Mouse (Mus musculus): Measurements from ENCODE around the gene Adcy5. TPM values are rescaled to one million over a fixed set of nuclear protein-coding genes. Genes with fewer than 3 reads are reported as not detected.

The Adcy5 gene
- total RNA-seq, 2 experiments from 2014 or later = 74.6 to 75.2 TPM

GRCm38 (mm10) chr16:35270945-35271344 lies 116.3 kb downstream of the Adcy5 start:
- DNase-seq = no peak

- no peak for DNase-seq
Observed at GRCm38 (mm10) chr16:35271572-35271971, 116.9 kb downstream of the Adcy5 start.

- no peak for DNase-seq
Observed at GRCm38 (mm10) chr16:35272417-35272816, 117.7 kb downstream of the Adcy5 start.

- DNase-seq = no peak
Observed at GRCm38 (mm10) chr16:35278166-35278565, 123.5 kb downstream of the Adcy5 start.

GRCm38 (mm10) chr16:35282456-35282855 lies 127.8 kb downstream of the Adcy5 start:
- no peak for DNase-seq

DNA sequence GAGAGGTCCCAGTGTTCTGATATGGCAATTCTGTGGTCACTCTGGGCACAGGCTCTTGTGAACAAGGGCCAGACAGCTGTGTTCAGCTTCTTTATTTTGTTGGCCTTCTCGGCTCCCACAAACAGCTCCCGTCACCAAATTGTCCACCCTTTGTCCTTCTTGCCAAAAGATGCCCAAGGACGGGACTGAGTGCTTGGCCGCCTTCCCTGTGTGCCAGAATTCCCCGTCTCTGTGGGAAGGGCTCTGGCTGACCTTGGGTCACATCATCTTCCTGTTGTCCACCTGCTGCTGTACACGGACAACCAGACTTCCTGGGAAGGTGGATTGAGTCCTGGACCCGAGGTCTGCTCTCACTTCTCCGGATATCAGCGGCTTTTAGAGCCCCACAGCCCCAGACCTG lies 131.1 kb downstream of the Adcy5 start:
- no peak for DNase-seq

DNA sequence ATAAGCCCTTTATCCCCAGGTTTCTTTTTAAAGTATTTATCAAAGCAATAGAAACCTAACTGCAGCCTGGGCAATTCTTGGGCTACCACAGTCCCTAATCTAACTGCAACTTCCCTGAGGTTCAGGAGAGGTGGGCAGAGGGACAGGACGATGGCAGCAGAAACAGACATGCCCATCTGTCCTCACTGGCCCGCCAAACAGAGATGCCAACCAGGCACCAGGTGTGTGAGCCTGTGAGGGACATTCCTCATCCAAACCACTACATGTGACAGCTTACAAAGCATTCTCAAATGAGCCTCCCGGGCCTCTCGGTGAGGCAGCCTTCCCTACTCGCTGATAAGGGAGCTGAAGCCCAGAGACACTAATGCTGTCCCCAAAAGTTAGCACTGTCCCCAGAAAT lies 132.6 kb downstream of the Adcy5 start:
- DNase-seq = no peak

DNA sequence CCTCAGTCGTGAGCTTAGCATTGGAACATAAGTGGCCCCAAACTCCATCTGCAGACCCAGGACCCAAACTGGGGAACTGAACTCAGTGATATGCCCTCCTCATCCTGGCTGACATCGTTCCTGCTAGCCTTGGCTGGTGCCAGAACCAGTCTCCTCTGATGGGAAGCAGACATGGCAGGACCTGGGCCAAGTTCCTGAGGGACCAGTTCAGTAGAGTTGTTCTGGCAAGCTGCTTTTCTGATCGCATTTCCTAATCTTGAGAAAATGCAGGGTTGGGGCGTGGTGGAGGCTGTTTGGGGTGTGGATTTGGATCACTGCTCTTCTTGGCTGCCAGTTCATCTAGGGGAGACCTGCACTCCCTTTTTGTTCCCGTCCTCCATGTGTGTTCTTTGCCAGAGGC lies 143.1 kb downstream of the Adcy5 start:
- DNase-seq = no peak

- DNase-seq = no peak
Observed at GRCm38 (mm10) chr16:35300156-35300555, 145.5 kb downstream of the Adcy5 start.

GRCm38 (mm10) chr16:35302441-35303280 lies 148.0 kb downstream of the Adcy5 start:
- no peak for DNase-seq

DNA sequence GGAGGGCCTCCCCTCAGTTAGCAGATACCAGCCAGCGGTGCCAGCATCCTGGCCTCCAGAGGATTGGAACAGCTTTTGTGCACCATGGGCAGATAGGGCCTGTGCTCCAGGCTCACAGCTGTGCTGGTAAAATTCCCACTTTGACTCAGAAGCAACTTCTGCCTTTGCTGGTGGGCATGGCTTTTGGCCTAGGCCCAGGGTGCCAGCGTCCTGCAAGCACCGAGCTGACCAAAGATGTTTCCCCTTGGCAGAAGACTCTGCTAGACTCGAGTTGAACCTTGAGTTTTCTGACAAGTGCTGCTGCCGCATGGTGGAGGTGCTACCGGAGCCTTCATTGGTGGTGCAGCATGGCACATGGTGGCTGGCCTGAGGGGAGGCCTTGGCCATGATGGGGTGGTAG lies 149.0 kb downstream of the Adcy5 start:
- no peak for DNase-seq

DNA sequence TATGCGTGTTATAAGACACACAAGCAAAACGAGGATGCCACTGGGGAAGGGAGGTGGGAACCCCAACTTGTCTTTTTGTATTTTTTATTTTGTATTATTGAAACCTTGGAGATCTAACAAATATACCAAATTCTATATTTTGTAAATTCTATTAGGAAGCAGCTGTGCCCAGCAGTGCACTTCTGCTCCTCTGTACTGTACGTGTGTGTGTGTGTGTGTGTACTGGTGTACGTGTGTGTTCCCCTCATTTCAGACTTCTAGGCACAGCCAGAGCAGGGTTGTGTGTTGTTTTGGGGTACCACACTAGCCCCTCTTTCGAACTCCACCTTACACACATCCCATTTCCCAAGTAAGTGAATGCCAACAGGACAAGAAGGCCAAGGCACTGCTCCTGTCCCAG lies 149.7 kb downstream of the Adcy5 start:
- no peak for DNase-seq

- no peak for DNase-seq
Observed at GRCm38 (mm10) chr16:35305226-35305625, 150.5 kb downstream of the Adcy5 start.

DNA sequence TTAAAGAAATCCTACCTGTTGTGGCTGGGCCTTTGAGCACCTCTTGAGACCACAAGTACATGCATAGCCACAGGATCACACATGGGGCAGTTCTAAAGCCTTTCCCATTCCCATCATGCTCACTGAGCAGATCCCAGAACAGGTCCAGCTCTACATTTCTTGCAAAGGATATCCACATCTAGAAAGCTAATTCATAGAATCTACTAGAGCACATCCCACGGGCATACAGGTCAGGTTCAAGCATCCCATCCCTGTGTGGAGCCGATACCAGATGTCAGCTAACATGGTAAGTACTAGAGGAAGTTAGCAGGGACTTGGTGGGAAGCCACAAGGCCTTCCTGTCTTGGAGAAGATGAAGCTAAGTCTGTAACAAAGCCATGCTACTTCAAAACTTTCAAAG lies 152.0 kb downstream of the Adcy5 start:
- no peak for DNase-seq

- no peak for DNase-seq
Observed at GRCm38 (mm10) chr16:35307331-35307730, 152.7 kb downstream of the Adcy5 start.

DNA sequence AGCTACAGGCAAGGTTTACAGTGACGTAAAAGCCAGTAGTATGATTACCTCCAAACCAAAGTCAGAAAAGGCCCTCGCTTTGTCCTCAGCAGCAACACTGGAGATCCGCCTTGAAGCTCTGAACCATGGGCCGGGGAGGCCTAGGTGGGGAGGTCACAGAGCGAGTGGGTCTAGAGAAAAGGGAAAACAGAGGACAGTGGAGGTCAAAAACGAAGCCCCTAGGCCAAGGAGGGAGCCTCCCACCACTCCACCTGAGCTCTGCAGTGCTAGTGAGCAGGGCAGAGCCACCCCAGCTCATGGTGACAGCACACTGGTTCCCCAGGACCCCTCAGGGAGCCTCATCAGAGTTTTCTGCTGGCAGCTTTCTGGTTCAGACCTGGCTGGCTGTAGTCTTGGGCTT lies 153.3 kb downstream of the Adcy5 start:
- DNase-seq = no peak

GRCm38 (mm10) chr16:35308486-35309143 lies 153.9 kb downstream of the Adcy5 start:
- DNase-seq = no peak

- DNase-seq = no peak
Observed at GRCm38 (mm10) chr16:35309634-35310033, 155.0 kb downstream of the Adcy5 start.

- no peak for DNase-seq
Observed at GRCm38 (mm10) chr16:35310551-35311110, 156.0 kb downstream of the Adcy5 start.

DNA sequence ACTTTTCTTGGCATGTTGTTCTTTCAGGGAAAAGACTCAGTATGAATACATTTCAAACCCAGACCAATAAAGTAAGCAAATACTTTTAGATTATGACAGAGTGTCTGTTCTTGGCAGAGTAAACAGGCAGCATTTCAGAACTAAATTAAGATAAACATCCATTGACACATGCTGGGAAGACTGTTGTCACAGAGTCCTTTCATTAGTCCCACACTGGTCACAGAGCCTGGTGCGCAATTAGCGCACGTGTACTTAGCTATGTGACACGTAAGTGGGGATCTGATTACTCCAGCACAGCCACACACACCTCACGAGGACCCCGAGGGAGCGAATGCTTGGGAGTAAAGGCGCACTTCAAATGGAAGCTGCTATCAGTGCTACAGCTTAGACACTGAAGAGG lies 156.9 kb downstream of the Adcy5 start:
- DNase-seq = no peak

- DNase-seq = no peak
Observed at GRCm38 (mm10) chr16:35315496-35315895, 160.8 kb downstream of the Adcy5 start.

GRCm38 (mm10) chr16:35316856-35317264 lies 162.2 kb downstream of the Adcy5 start:
- DNase-seq = no peak

DNA sequence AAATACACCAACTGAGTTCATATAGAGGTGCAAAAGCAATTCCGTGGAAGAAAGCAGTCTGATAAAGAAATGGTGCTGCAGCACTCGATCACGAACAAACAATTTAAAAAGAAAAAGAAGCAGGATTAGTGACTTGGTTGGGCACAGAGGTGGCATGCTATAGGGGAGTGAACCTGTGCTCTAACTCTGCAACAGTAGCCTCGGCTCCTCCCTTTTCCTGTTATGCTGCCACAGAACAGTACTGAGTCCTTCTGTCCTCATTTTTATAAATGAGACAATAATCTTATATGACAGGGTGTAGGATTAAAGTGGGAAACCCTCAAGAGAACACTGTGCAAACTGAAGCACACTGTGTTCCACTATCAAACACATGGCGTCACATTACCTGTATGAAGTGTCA lies 162.8 kb downstream of the Adcy5 start:
- no peak for DNase-seq

DNA sequence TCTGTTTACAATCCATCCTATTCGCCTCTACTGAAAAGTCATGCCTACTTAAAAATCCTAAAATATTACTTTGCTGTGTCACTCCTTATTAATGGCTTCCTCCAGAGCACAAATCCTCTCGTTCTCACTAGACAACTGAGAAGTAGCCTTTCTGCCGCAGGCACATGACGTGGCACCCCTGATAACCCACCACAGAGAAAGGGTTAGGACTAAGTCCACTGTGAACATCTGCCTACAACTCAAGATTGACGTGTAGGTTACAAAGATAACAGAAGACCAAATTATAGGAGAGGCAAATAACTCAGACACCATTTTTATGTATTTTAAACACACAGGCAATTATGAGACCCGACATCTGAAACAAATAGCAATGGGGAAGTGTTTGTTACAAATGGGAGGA lies 163.7 kb downstream of the Adcy5 start:
- no peak for DNase-seq

Measured in layer of hippocampus, postnatal 36 days (tissue).